Mouse (Mus musculus) ES-E14 (cell line): ENCODE results near the gene Ndufb5.

Source experiments
- CHD2 ChIP-seq: IDR thresholded peaks from 2 replicates; pipeline ENCODE4 v1.6.1; 2014; ENCODE audit warnings: mild to moderate bottlenecking, low read depth, low read length, inconsistent platforms
- HCFC1 ChIP-seq: IDR thresholded peaks from 2 replicates; pipeline ENCODE4 v1.6.1; 2012; ENCODE audit warnings: low read length, inconsistent platforms, borderline replicate concordance; ENCODE audit not compliant: insufficient read depth
- MAFK ChIP-seq: IDR thresholded peaks from 2 replicates; pipeline ENCODE4 v1.6.1; 2014; ENCODE audit warnings: mild to moderate bottlenecking, low read depth, low read length, inconsistent platforms; ENCODE audit not compliant: insufficient read depth
- ZNF384 ChIP-seq: IDR thresholded peaks from 2 replicates; pipeline ENCODE4 v1.6.1; 2012; ENCODE audit warnings: low read depth, low read length, inconsistent platforms

GRCm38 (mm10) chr3:32694737-32695582 lies 41.8 kb upstream of the Ndufb5 start:
- TF ChIP-seq ZNF384 (no peak), CHD2 (no peak), HCFC1 (no peak), MAFK (no peak)
